Mouse (Mus musculus) T-cell, adult 66 days (primary cell): ENCODE data around the gene Phyh. TPM values are rescaled to one million over a fixed set of nuclear protein-coding genes. Genes with fewer than 3 reads are reported as not detected.

Experiments
- total RNA-seq, 2 experiments: library from RNA; stranded (reverse); gene quantifications; 3 replicates in 1 of 2; 4 replicates in 1 of 2; pipeline ENCODE4 v1.2.4; 2023

Gene Phyh
- total RNA-seq = 10 to 100 TPM; 30.1 to 33.4 TPM

DNA sequence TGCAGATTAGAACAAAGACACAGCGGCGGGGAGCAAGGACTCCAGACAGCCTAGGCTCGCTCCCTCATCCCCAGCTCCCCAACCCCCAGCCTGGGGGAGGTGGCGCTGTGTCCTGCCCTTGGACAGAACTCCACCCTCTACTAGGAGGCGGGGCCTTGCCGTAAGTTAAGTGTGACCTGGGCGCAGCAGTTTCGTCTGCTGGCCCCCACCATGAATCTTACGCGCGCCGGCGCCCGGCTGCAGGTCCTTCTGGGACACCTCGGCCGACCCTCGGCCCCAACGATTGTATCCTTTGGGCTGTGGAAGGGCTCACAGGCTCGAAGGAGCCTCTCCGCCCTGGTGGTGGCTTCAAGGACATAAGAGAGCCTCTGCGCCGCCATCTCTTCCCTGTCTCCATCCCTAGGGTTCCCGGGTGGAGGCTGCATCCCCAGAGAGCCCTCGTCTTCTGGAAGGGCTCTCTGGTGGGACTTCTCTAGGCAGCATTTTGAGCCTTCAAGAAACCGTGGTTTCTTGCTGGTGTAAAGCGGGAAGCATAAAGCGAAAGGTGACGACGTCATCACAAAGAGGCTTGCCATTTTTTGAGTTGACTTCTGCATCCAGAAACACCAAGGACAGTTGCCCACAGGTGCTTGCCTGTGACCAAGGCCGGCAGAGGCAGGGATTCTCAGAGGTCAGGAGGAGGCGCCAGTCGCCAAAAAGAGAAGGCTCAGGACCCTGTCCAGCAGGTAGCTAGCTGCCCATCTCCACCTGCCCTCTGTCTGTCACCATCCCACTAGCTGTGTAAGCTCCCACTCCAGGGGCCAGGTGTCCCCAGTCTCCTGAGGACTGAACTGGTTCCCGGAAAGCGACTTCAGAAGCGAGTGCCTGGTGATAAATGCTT is at the start of gene Phyh:
Gene Phyh (plus strand): TSS at position 160 of the 880 bp plus-strand sequence.

DNA sequence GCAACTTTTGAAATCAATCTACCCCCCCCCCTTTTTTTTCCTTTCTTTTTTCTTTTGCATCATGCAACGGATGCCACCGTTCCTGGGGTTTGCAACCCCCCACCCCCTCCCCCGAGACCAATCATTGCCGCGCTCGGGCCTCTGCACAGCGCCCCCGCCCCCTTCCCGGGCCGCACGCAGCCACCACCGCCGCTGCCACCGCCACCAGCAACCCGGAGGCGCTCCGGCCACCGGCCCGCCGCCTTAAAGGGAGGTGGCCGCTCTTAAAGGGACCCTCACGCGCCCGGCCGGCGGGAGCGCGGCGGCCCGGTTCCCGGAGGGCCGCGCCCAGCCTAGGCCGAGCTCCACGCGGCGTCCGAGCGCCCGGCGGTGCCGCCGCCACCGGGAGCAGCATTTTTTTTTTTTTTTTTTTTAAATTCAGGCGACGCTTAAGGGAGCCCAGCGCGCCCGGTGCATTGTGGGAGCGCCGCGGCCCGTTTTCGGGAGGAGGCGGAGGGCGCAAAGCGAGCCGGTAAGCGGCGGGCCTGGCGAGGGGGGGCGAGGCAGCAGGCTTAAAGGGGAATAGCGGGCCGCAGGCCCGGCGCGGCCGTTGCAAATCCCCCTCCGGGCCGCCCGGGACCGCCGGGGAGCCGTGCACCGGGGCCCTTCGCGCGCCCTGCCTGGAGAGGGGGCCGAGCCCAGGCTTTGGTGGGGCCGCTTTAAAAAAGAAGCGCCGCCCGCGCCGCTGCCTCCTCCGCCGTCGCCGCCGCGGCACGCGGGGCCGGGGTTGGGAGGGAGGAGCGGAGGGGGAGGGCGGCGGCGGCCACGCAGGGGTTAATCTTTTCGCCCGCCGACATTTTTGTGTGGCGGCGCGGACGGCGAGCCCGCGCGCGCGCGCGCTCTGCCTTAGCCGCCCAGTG is 37.2 kb upstream of the Phyh start, which contains the start of gene Sephs1:
Gene Sephs1 (plus strand): TSS at position 215 of the 899 bp plus-strand sequence.

DNA sequence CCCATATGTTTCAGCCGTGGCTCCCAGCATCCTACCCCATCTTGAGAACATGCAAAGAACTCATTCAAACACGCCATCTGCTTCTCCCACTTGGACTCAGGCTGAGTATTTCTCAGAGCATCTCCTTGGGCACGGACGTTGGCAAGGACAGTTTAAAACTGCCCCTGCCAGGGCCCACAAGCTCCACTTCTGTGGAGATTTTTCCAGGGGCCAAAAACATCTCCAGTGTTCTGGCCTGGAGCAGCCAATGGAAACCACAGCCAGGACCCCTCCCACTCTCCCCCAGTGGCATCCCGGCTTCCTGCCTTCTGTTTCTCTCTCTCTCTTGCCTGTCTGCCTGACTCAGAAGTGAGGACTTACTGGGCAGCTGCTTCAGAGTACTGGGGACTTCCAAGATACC is 57.0 kb downstream of the Phyh start, which contains the start of gene Ucma:
Gene Ucma (plus strand): TSS at position 316 of the 400 bp plus-strand sequence.

Other genes with a start within 250 kb of the Phyh start
- 1 to 10 TPM in 1 of 2 experiments, under 1 TPM in 1; 0.68 to 1.6 TPM for gene Bend7, start 201.2 kb upstream of the Phyh start, total RNA-seq
- gene Sephs1, start 37.5 kb upstream of the Phyh start, total RNA-seq = 10 to 100 TPM; 29.7 to 32.0 TPM
- gene Ucma, start 57.1 kb downstream of the Phyh start, total RNA-seq = not detected
- gene Mcm10, start 93.8 kb downstream of the Phyh start, total RNA-seq = 1 to 10 TPM; 2.3 to 6.5 TPM
- gene Optn, start 145.0 kb downstream of the Phyh start, total RNA-seq = 1 to 10 TPM; 1.0 to 1.2 TPM
- not detected for gene Ccdc3, start 218.8 kb downstream of the Phyh start, total RNA-seq